Mouse (Mus musculus) liver (tissue): ENCODE data around the gene Dip2a.
A peak's percentile ranks its signal among the peaks of the same experiment; 100 is the strongest.

Experiments used
- DNase-seq: peaks from one replicate; pipeline ENCODE4 v3.0.0-alpha.2; 2020; ENCODE audit warnings: mixed read lengths

Dip2a gene

GRCm38 (mm10) chr10:76239401-76239800, 105.7 kb downstream of the Dip2a start:
- DNase-seq = no peak

- peak; percentile 93 for DNase-seq
Measured at GRCm38 (mm10) chr10:76237341-76238225, 107.5 kb downstream of the Dip2a start, which contains the start of gene Prmt2. Gene Prmt2, minus strand, starts transcription at chr10:76237865.

GRCm38 (mm10) chr10:76229627-76230026, 115.5 kb downstream of the Dip2a start:
- no peak for DNase-seq

- no peak for DNase-seq
Measured at GRCm38 (mm10) chr10:76225944-76226343, 119.1 kb downstream of the Dip2a start.

- no peak for DNase-seq
Measured at GRCm38 (mm10) chr10:76218240-76218639, 126.9 kb downstream of the Dip2a start.

- DNase-seq = no peak
Measured at GRCm38 (mm10) chr10:76217056-76217455, 128.0 kb downstream of the Dip2a start.

GRCm38 (mm10) chr10:76214161-76214560, 130.9 kb downstream of the Dip2a start:
- DNase-seq = no peak

GRCm38 (mm10) chr10:76212121-76212520, 133.0 kb downstream of the Dip2a start:
- no peak for DNase-seq

GRCm38 (mm10) chr10:76210806-76211205, 134.3 kb downstream of the Dip2a start:
- no peak for DNase-seq
